Mouse (Mus musculus) cortical plate, adult 2 months (tissue): ENCODE data around the gene Sftpd. TPM values are rescaled to one million over a fixed set of nuclear protein-coding genes. Genes with fewer than 3 reads are reported as not detected.

Experiments
- H3K27ac ChIP-seq: fragments of 200-500 bp; 2 replicates; pipeline ENCODE4 v1.5.1; 2012; ENCODE audit warnings: low read length, control low read depth, inconsistent platforms; ENCODE audit not compliant: insufficient read depth
- H3K4me1 ChIP-seq: fragments of 200-500 bp; 2 replicates; pipeline ENCODE4 v1.6.1; 2011; ENCODE audit warnings: low read length; ENCODE audit not compliant: control insufficient read depth, insufficient read depth
- H3K4me3 ChIP-seq: fragments of 200-500 bp; 2 replicates; pipeline ENCODE4 v1.5.1; 2011; ENCODE audit warnings: mild to moderate bottlenecking, low read length, control low read depth; ENCODE audit not compliant: insufficient read depth
- CTCF ChIP-seq: fragments of 200-500 bp; IDR thresholded peaks from 2 replicates; pipeline ENCODE4 v1.5.1; 2011; ENCODE audit warnings: mild to moderate bottlenecking, control low read depth, low read length; ENCODE audit not compliant: insufficient read depth; ENCODE audit errors: extremely low read depth
- POLR2A ChIP-seq: fragments of 200-500 bp; IDR thresholded peaks from 2 replicates; pipeline ENCODE4 v1.6.1; 2011; ENCODE audit warnings: mild to moderate bottlenecking, low read length, control low read depth; ENCODE audit not compliant: insufficient read depth; ENCODE audit errors: extremely low read depth
- polyA plus RNA-seq: library from polyadenylated mRNA; depleted of rRNA; stranded (reverse); fragments of >200 nt; gene quantifications from 2 replicates; pipeline ENCODE4 v1.2.3, GENCODE M21; 2012; rRNA removed

The Sftpd gene
- polyA plus RNA-seq, 1 experiment = not detected

DNA sequence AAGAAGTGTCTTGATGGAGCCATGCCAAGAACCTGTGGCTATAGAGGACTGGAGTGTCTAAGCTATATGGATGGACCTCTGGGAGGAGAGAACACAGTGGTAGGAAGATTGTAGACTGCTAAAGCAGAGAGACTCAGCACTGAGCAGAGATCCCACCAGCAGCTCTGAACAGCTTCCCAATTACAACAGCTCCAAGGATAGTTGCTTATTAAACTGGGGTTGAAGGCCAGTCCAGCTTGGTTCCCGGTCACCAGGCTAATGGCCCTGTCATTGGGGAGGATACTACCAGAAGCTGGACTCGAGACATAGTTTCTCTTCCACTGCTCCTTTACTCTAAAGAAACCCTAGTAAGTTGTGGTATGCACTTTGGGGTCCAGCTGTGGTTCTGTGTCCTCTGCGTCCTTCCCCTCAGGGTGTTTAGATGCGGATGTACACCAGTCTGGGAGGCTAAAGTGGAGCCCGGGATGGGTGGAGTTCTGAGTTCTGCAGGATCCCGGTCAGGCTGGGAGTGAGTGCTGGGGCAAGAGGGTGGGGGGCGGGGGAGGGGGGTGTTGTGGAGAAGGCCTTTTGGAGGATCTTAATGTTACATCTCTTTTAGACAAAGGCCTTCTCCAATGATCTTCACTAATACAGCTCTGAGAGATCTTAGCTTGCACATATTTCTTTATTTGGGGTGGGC lies 33.6 kb downstream of the Sftpd start, which contains the start of gene Mbl1:
Mbl1 (plus strand) TSS at position 239 of the 679 bp plus-strand sequence.
- no peaks in the 10 kb centered on the region for H3K4me1 ChIP-seq
- H3K27ac ChIP-seq = no peak within 1 kb of the TSS
- H3K4me3 ChIP-seq = no peak within 1 kb of the TSS
- TF ChIP-seq POLR2A (no peak), CTCF (no peak)

DNA sequence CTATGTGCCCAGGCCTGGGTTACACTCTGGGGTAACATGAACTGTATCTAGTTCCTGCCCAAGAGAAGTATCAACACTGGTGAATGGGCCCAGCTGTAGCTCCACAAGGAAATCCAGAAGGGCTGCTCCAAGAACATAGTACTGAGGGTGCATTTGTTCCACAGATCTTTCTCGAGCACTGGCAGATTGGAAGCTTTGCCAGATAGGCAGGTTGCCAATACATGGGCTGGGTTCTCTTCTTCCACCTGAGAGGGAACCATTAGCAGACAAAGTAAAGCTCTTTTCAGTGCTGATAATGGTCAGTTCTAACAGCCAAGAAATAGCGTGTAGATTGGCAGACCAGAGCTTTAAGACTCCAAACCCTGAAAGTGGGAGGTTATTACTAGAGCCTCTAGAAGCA lies 37.6 kb downstream of the Sftpd start:
- H3K4me1 ChIP-seq = no peaks in the 10 kb centered on the region
- TF ChIP-seq POLR2A (no peak), CTCF (no peak)
- no peak overlapping the region for H3K4me3 ChIP-seq
- no peak overlapping the region for H3K27ac ChIP-seq

- no peak overlapping the region for H3K27ac ChIP-seq
- no peak for TF ChIP-seq POLR2A
- no peak for TF ChIP-seq CTCF
- no peaks in the 10 kb centered on the region for H3K4me1 ChIP-seq
These were observed 38.0 kb downstream of the Sftpd start for GRCm38 (mm10) chr14:41146922-41147321.

GRCm38 (mm10) chr14:41146035-41146434 lies 38.9 kb downstream of the Sftpd start:
- no peak overlapping the region for H3K4me3 ChIP-seq
- no peak overlapping the region for H3K27ac ChIP-seq
- no peaks in the 10 kb centered on the region for H3K4me1 ChIP-seq
- TF ChIP-seq POLR2A = no peak
- TF ChIP-seq CTCF = no peak

More at GRCm38 (mm10) chr14:41146922-41147321, 38.0 kb downstream of the Sftpd start:
- H3K4me3 ChIP-seq = no peak overlapping the region

- no peak for TF ChIP-seq CTCF
- TF ChIP-seq POLR2A = no peak
- H3K4me1 ChIP-seq = no peaks in the 10 kb centered on the region
- no peak overlapping the region for H3K4me3 ChIP-seq
- no peak overlapping the region for H3K27ac ChIP-seq
These were observed 44.3 kb downstream of the Sftpd start for GRCm38 (mm10) chr14:41140686-41141085.

GRCm38 (mm10) chr14:41137006-41137405 lies 47.9 kb downstream of the Sftpd start:
- H3K27ac ChIP-seq = no peak overlapping the region
- no peaks in the 10 kb centered on the region for H3K4me1 ChIP-seq
- TF ChIP-seq CTCF (no peak), POLR2A (no peak)
- H3K4me3 ChIP-seq = no peak overlapping the region

- H3K4me3 ChIP-seq = no peak within 1 kb of the TSS
- no peak within 1 kb of the TSS for H3K27ac ChIP-seq
- TF ChIP-seq POLR2A (no peak), CTCF (no peak)
- H3K4me1 ChIP-seq = no peaks in the 10 kb centered on the region
These were observed 53.4 kb downstream of the Sftpd start, which contains the start of gene Sftpa1 for GRCm38 (mm10) chr14:41131540-41131939. TSS of gene Sftpa1 (plus strand) at chr14:41131782.

DNA sequence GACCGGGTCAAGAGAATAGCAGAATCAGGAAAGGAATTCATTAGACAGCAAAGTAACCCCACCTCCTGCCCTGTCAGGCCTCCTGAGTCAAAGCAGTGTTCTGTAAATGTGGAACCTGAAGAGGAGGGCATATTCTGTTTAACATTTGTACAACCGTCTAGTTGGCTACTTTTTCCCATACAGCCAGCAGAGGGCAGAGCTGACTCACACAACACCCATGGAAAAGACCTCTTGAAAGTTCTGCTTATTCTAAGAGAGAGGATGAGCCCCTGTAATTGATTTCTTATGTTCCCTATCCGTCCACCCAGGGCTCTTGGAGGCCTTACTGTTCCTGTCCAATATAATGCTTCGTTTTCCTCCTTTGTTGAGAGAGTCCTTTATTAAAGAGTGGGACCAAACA lies 57.0 kb downstream of the Sftpd start:
- H3K27ac ChIP-seq = no peak overlapping the region
- TF ChIP-seq CTCF (peak; percentile 62), POLR2A (no peak)
- H3K4me1 ChIP-seq = no peaks in the 10 kb centered on the region
- no peak overlapping the region for H3K4me3 ChIP-seq

DNA sequence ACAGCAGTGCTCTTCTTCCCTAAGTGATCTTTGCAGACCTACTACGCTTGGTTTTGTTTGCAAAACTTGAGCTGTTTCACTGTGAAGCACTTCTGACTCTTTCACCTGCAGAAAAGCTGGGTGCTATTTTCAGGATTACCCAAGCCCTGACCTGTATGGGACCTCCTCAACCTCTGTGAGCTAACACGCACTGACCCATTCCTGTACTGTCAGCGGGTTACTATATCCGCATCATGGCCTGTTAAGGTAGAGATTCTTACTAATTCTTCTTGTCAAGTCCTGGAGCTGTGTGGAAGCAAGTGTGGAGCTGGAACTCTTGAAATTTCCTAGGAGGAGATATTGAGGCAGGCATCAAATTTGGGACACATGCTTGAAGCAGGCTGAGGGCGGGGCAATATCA lies 60.3 kb downstream of the Sftpd start:
- TF ChIP-seq POLR2A (no peak), CTCF (no peak)
- H3K4me1 ChIP-seq = no peaks in the 10 kb centered on the region
- no peak overlapping the region for H3K27ac ChIP-seq
- H3K4me3 ChIP-seq = no peak overlapping the region

Other genes with a start within 250 kb of the Sftpd start
- 60.9 and 61.0 TPM in 2 replicates for gene Tspan14, start 218.3 kb downstream of the Sftpd start, polyA plus RNA-seq
- gene Fam213a, start 171.4 kb downstream of the Sftpd start, polyA plus RNA-seq = 123 and 125 TPM in 2 replicates
- gene Dydc2, start 115.9 kb downstream of the Sftpd start, polyA plus RNA-seq = 0.27 and 0.36 TPM in 2 replicates
- gene Dydc1, start 112.2 kb downstream of the Sftpd start, polyA plus RNA-seq = 0.21 TPM in 1 of 2 replicates, not detected in the other
- 0.02 and 0.06 TPM in 2 replicates for gene Mat1a, start 80.1 kb downstream of the Sftpd start, polyA plus RNA-seq
- gene Sftpa1, start 53.4 kb downstream of the Sftpd start, polyA plus RNA-seq = not detected in 2 replicates
- not detected in 2 replicates for gene Mbl1, start 33.7 kb downstream of the Sftpd start, polyA plus RNA-seq
- gene Gm2832, start 93.7 kb upstream of the Sftpd start, polyA plus RNA-seq = 0.10 and 0.17 TPM in 2 replicates
- gene Gm5798, start 163.5 kb upstream of the Sftpd start, polyA plus RNA-seq = 0.15 TPM in 1 of 2 replicates, not detected in the other
- gene Gm7945, start 201.2 kb upstream of the Sftpd start, polyA plus RNA-seq = not detected in 2 replicates
- gene Gm6482, start 223.1 kb upstream of the Sftpd start, polyA plus RNA-seq = not detected in 2 replicates